7 mouse cellular contexts compared by ENCODE assay signal in genomic region chr5:73761709-73762108, GRCm38 (mm10).
DNase-seq lines count a peak whose midpoint lies in the region; ATAC-seq lines count a peak whose summit lies in the region.

No protein-coding gene starts in this region.

- no peak overlapping the region for H3K4me3 ChIP-seq in embryonic facial prominence, embryonic 12.5 days
- no peak overlapping the region for H3K4me3 ChIP-seq in kidney, embryonic 16.5 days (ENCODE audit: low read length)
- no peak overlapping the region for H3K4me3 ChIP-seq in limb, embryonic 13.5 days
- no peak overlapping the region for H3K4me3 ChIP-seq in neural tube, embryonic 15.5 days (replicated peaks)

- DNase-seq in brain, adult 2 months (ENCODE audit: low read depth, low spot score) = peak; percentile 95
- peak; percentile 75 to 81 for DNase-seq in heart, adult 9 months (ENCODE audit: low spot score in 2 of 2)
- DNase-seq in spleen, adult 12 weeks (ENCODE audit: low spot score) = no peak

- 21% methylated on average over 8 of the region's 8 CpGs for WGBS in embryonic facial prominence, embryonic 12.5 days
- 28% methylated on average over 8 of the region's 8 CpGs for WGBS in kidney, embryonic 16.5 days
- WGBS in limb, embryonic 13.5 days = 18% methylated on average over 8 of the region's 8 CpGs
- WGBS in neural tube, embryonic 15.5 days = 29% methylated on average over 8 of the region's 8 CpGs

- no peaks in the 10 kb centered on the region for H3K27me3 ChIP-seq in embryonic facial prominence, embryonic 12.5 days
- H3K27me3 ChIP-seq in kidney, embryonic 16.5 days (ENCODE audit: insufficient read depth, low read length) = no peaks in the 10 kb centered on the region
- no peaks in the 10 kb centered on the region for H3K27me3 ChIP-seq in limb, embryonic 13.5 days
- no peaks in the 10 kb centered on the region for H3K27me3 ChIP-seq in neural tube, embryonic 15.5 days (replicated peaks)

- ATAC-seq in embryonic facial prominence, embryonic 12.5 days (ENCODE audit: insufficient number of reproducible peaks, insufficient read depth, low FRiP score, low TSS enrichment) = peak; percentile 84
- ATAC-seq in kidney, embryonic 16.5 days (ENCODE audit: low FRiP score, low TSS enrichment) = peak; percentile 73
- ATAC-seq in limb, embryonic 13.5 days (ENCODE audit: low FRiP score, low read depth) = peak; percentile 86
- peak; percentile 76 for ATAC-seq in neural tube, embryonic 15.5 days (ENCODE audit: low FRiP score)

- peaks cover 18% of the 10 kb centered on the region for H3K4me1 ChIP-seq in embryonic facial prominence, embryonic 12.5 days
- H3K4me1 ChIP-seq in kidney, embryonic 16.5 days (ENCODE audit: insufficient read depth, low read length) = peaks cover 6% of the 10 kb centered on the region; the same call in 1 of the 2 replicates
- H3K4me1 ChIP-seq in limb, embryonic 13.5 days = peaks cover 44% of the 10 kb centered on the region
- peaks cover 2% of the 10 kb centered on the region; the same call in 1 of the 2 replicates for H3K4me1 ChIP-seq in neural tube, embryonic 15.5 days

- H3K4me2 ChIP-seq in embryonic facial prominence, embryonic 12.5 days (replicated peaks) = no peak overlapping the region
- H3K4me2 ChIP-seq in kidney, embryonic 16.5 days (replicated peaks; ENCODE audit: low read depth, low read length) = no peak overlapping the region
- no peak overlapping the region for H3K4me2 ChIP-seq in limb, embryonic 13.5 days (replicated peaks)
- no peak overlapping the region for H3K4me2 ChIP-seq in neural tube, embryonic 15.5 days

- peak overlapping the region; percentile 79 for H3K27ac ChIP-seq in embryonic facial prominence, embryonic 12.5 days
- peak overlapping the region; percentile 49; the same call in 1 of the 2 replicates for H3K27ac ChIP-seq in kidney, embryonic 16.5 days (ENCODE audit: low read length)
- peak overlapping the region; percentile 77 for H3K27ac ChIP-seq in limb, embryonic 13.5 days
- H3K27ac ChIP-seq in neural tube, embryonic 15.5 days (replicated peaks) = no peak overlapping the region

- H3K9ac ChIP-seq in embryonic facial prominence, embryonic 12.5 days = no peak overlapping the region
- no peak overlapping the region for H3K9ac ChIP-seq in kidney, embryonic 16.5 days (replicated peaks; ENCODE audit: low read length)
- H3K9ac ChIP-seq in limb, embryonic 13.5 days = no peak overlapping the region
- no peak overlapping the region for H3K9ac ChIP-seq in neural tube, embryonic 15.5 days (replicated peaks)

- no peaks in the 10 kb centered on the region for H3K9me3 ChIP-seq in embryonic facial prominence, embryonic 12.5 days
- H3K9me3 ChIP-seq in kidney, embryonic 16.5 days (ENCODE audit: low read length) = no peaks in the 10 kb centered on the region
- H3K9me3 ChIP-seq in limb, embryonic 13.5 days = no peaks in the 10 kb centered on the region
- H3K9me3 ChIP-seq in neural tube, embryonic 15.5 days (replicated peaks) = no peaks in the 10 kb centered on the region

- no peaks in the 10 kb centered on the region for H3K36me3 ChIP-seq in embryonic facial prominence, embryonic 12.5 days
- H3K36me3 ChIP-seq in kidney, embryonic 16.5 days (ENCODE audit: insufficient read depth, low read length) = no peaks in the 10 kb centered on the region
- H3K36me3 ChIP-seq in limb, embryonic 13.5 days = no peaks in the 10 kb centered on the region
- no peaks in the 10 kb centered on the region for H3K36me3 ChIP-seq in neural tube, embryonic 15.5 days
